Mouse (Mus musculus) myocyte (in vitro differentiated cells): ENCODE data around the gene Prkch. TPM values are rescaled to one million over a fixed set of nuclear protein-coding genes. Genes with fewer than 3 reads are reported as not detected.

Experiments used
- H3K27me3 ChIP-seq: one replicate; pipeline ENCODE4 v1.6.1; 2011; ENCODE audit not compliant: control insufficient read depth, insufficient read depth, insufficient read length
- H3K36me3 ChIP-seq: one replicate; pipeline ENCODE4 v1.6.1; 2011; ENCODE audit not compliant: control insufficient read depth, insufficient read depth
- H3K4me2 ChIP-seq: one replicate; pipeline ENCODE4 v1.6.1; 2011; ENCODE audit warnings: low read depth, control low read depth
- H3K4me3 ChIP-seq: one replicate; pipeline ENCODE4 v1.5.1; 2011; ENCODE audit warnings: mild to moderate bottlenecking, control low read depth, moderate library complexity
- H3K79me2 ChIP-seq: one replicate; pipeline ENCODE4 v1.6.1; 2011; ENCODE audit not compliant: control insufficient read depth, insufficient read depth
- H3ac ChIP-seq: one replicate; pipeline ENCODE4 v1.6.1; 2011; ENCODE audit not compliant: control insufficient read depth, insufficient read length
- CEBPB ChIP-seq: IDR thresholded peaks from 2 replicates; pipeline ENCODE4 v1.6.1; 2011; ENCODE audit warnings: mild to moderate bottlenecking, moderate library complexity; ENCODE audit not compliant: poor library complexity, insufficient read depth, severe bottlenecking
- E2F4 ChIP-seq: IDR thresholded peaks from one replicate; pipeline ENCODE4 v1.6.1; 2011; ENCODE audit warnings: mild to moderate bottlenecking, control low read depth, moderate library complexity; ENCODE audit not compliant: insufficient read depth
- MAX ChIP-seq: IDR thresholded peaks from one replicate; pipeline ENCODE4 v1.6.1; 2011; ENCODE audit warnings: low read depth, mild to moderate bottlenecking, control low read depth
- MYOD1 ChIP-seq, 3 experiments: IDR thresholded peaks; one replicate each; pipeline ENCODE4 v1.6.1; 2011; ENCODE audit warnings: control low read depth in 2 of 3, low read depth in 2 of 3, mild to moderate bottlenecking in 2 of 3, moderate library complexity in 1 of 3; ENCODE audit not compliant: insufficient read length in 2 of 3, control insufficient read depth in 1 of 3
- MYOG ChIP-seq, 3 experiments: IDR thresholded peaks; one replicate each; pipeline ENCODE4 v1.6.1; 2011; ENCODE audit warnings: control low read depth in 2 of 3, low read depth in 2 of 3, mild to moderate bottlenecking in 2 of 3; ENCODE audit not compliant: insufficient read length in 2 of 3, control insufficient read depth in 1 of 3, insufficient read depth in 1 of 3
- POLR2A ChIP-seq: IDR thresholded peaks from one replicate; pipeline ENCODE4 v1.6.1; 2011; ENCODE audit warnings: low read depth, mild to moderate bottlenecking, control low read depth, moderate library complexity; ENCODE audit not compliant: insufficient read length
- POLR2AphosphoS2 ChIP-seq: IDR thresholded peaks from one replicate; pipeline ENCODE4 v1.6.1; 2011; ENCODE audit warnings: low read depth, control low read depth; ENCODE audit not compliant: insufficient read length
- REST ChIP-seq: IDR thresholded peaks from one replicate; pipeline ENCODE4 v1.6.1; 2011; ENCODE audit warnings: mild to moderate bottlenecking, control low read depth, moderate library complexity; ENCODE audit not compliant: insufficient read depth, insufficient read length
- SRF ChIP-seq: IDR thresholded peaks from one replicate; pipeline ENCODE4 v1.6.1; 2011; ENCODE audit warnings: low read depth; ENCODE audit not compliant: control insufficient read depth, insufficient read length
- TCF12 ChIP-seq: IDR thresholded peaks from one replicate; pipeline ENCODE4 v1.6.1; 2011; ENCODE audit warnings: mild to moderate bottlenecking, control low read depth; ENCODE audit not compliant: poor library complexity, insufficient read depth, severe bottlenecking
- TCF3 ChIP-seq: IDR thresholded peaks from one replicate; pipeline ENCODE4 v1.6.1; 2011; ENCODE audit warnings: low read depth, control low read depth; ENCODE audit not compliant: insufficient read length
- USF1 ChIP-seq: IDR thresholded peaks from one replicate; pipeline ENCODE4 v1.6.1; 2011; ENCODE audit warnings: low read depth, mild to moderate bottlenecking, control low read depth, moderate library complexity
- polyA plus RNA-seq: library from polyadenylated mRNA; unstranded; fragments of >200 nt; fragmentation: generic; extraction: Trizol; gene quantifications from one replicate; pipeline ENCODE4 v1.2.1, GENCODE M21; 2012; ENCODE audit warnings: missing spikeins

Gene Prkch
- polyA plus RNA-seq, 1 experiment: 0.10 TPM

- Histone ChIP-seq H3K79me2 (no peaks in the 10 kb centered on the region), H3K36me3 (no peaks in the 10 kb centered on the region), H3K4me2 (no peak overlapping the region), H3K27me3 (peaks cover 20% of the 10 kb centered on the region), H3K4me3 (no peak overlapping the region), H3ac (no peak overlapping the region)
- TF ChIP-seq MAX (no peak), MYOG (IDR thresholded peaks at IDR 0.05; ENCODE audit: control insufficient read depth in 1 of 3, insufficient read depth in 1 of 3, insufficient read length in 2 of 3, low read depth in 2 of 3) (no peak), POLR2A (no peak), USF1 (no peak)
Measured at GRCm38 (mm10) chr12:73625277-73626032, 40.9 kb downstream of the Prkch start.

DNA sequence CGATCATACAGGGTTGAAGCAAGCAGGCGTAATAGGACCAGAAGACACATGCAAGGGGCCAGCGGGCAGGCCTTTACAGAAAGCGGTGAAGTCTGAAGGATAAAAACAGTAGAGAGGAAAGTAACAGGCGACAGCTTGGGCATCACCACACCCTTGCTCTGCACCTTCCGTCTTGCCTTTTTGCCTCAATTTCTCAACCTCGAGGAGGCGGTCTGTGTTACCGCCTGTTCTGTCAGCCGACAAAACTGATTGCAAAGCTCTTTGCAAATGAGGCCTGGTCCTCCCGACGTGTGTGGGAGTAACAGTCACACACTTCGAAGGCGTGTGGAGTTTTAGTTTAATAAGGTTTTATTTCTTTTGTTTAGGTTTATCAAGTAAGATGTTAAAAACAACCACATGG is 43.3 kb downstream of the Prkch start:
- H3ac ChIP-seq: no peak overlapping the region
- no peak overlapping the region for H3K4me2 ChIP-seq
- H3K27me3 ChIP-seq: peaks cover 29% of the 10 kb centered on the region
- no peak overlapping the region for H3K4me3 ChIP-seq
- H3K79me2 ChIP-seq: no peaks in the 10 kb centered on the region
- no peaks in the 10 kb centered on the region for H3K36me3 ChIP-seq
- TF ChIP-seq SRF: no peak
- no peak for TF ChIP-seq REST
- TF ChIP-seq TCF12: no peak
- TF ChIP-seq MYOG (IDR thresholded peaks at IDR 0.05; ENCODE audit: control insufficient read depth in 1 of 3, insufficient read depth in 1 of 3, insufficient read length in 2 of 3, low read depth in 2 of 3): no peak
- TF ChIP-seq MYOD1 (IDR thresholded peaks at IDR 0.05; ENCODE audit: control insufficient read depth in 1 of 3, insufficient read length in 2 of 3, low read depth in 2 of 3): no peak
- no peak for TF ChIP-seq USF1

- peaks cover 12% of the 10 kb centered on the region for H3K27me3 ChIP-seq
- H3K4me2 ChIP-seq: no peak overlapping the region
- no peaks in the 10 kb centered on the region for H3K36me3 ChIP-seq
- TF ChIP-seq E2F4 (no peak), POLR2A (no peak), TCF12 (no peak), USF1 (no peak), MYOG (IDR thresholded peaks at IDR 0.05; ENCODE audit: control insufficient read depth in 1 of 3, insufficient read depth in 1 of 3, insufficient read length in 2 of 3, low read depth in 2 of 3) (no peak), MYOD1 (IDR thresholded peaks at IDR 0.05; ENCODE audit: control insufficient read depth in 1 of 3, insufficient read length in 2 of 3, low read depth in 2 of 3) (no peak), CEBPB (no peak)
- no peak overlapping the region for H3ac ChIP-seq
- no peak overlapping the region for H3K4me3 ChIP-seq
- no peaks in the 10 kb centered on the region for H3K79me2 ChIP-seq
Measured at GRCm38 (mm10) chr12:73630596-73630995, 46.0 kb downstream of the Prkch start.

GRCm38 (mm10) chr12:73631148-73631547 is 46.6 kb downstream of the Prkch start:
- H3K36me3 ChIP-seq: no peaks in the 10 kb centered on the region
- H3K4me2 ChIP-seq: no peak overlapping the region
- no peaks in the 10 kb centered on the region for H3K79me2 ChIP-seq
- no peak overlapping the region for H3ac ChIP-seq
- peaks cover 15% of the 10 kb centered on the region for H3K27me3 ChIP-seq
- TF ChIP-seq MAX (no peak), POLR2AphosphoS2 (no peak), CEBPB (no peak), E2F4 (no peak), POLR2A (no peak), TCF3 (no peak), MYOG (IDR thresholded peaks at IDR 0.05; ENCODE audit: control insufficient read depth in 1 of 3, insufficient read depth in 1 of 3, insufficient read length in 2 of 3, low read depth in 2 of 3) (no peak), TCF12 (no peak), USF1 (no peak), REST (no peak), SRF (no peak), MYOD1 (IDR thresholded peaks at IDR 0.05; ENCODE audit: control insufficient read depth in 1 of 3, insufficient read length in 2 of 3, low read depth in 2 of 3) (no peak)
- no peak overlapping the region for H3K4me3 ChIP-seq

DNA sequence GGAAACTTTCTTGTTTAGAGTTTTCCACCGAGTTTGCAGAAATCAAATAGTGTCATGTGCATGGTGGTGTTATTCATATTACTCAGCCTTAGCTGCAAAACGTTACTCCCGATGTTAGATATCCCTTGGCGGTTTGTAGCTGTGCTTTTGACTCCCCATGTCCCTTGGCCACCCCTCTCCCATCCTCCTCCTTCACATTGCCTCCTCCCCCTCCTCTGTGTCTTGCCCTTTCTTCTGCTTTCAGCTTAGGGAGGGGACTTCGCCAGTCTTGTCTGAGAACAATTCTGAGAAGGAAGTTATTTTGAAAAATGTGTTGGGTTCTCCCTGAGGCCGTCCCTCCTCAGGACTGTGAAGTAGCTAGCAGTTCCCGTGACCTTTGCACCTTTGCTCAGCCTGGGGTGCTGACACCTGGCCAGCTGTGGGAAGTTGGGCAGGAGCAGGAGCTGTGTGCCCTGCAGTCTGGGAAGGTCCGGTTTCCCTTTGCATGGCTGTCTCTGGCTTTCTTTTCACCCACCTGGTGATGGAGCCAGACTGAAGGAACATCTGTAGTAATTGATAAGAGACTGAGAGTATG is 48.2 kb downstream of the Prkch start:
- H3K36me3 ChIP-seq: no peaks in the 10 kb centered on the region

More for the DNA sequence above, 48.2 kb downstream of the Prkch start:
- no peak overlapping the region for H3K4me3 ChIP-seq
- peaks cover 17% of the 10 kb centered on the region for H3K27me3 ChIP-seq
- TF ChIP-seq USF1 (no peak), MAX (no peak), TCF3 (no peak)
- no peaks in the 10 kb centered on the region for H3K79me2 ChIP-seq
- no peak overlapping the region for H3K4me2 ChIP-seq
- no peak overlapping the region for H3ac ChIP-seq
